Mouse (Mus musculus): Measurements from ENCODE around the gene Rnf217. TPM values are rescaled to one million over a fixed set of nuclear protein-coding genes. Genes with fewer than 3 reads are reported as not detected.

Rnf217 gene
- total and polyA plus RNA-seq, 3 experiments = not detected

GRCm38 (mm10) chr10:31539351-31539750, 69.6 kb downstream of the Rnf217 start:
- Histone ChIP-seq H3K79me2 (replicated peaks; ENCODE audit: control insufficient read depth, extremely low read depth, insufficient read depth, poor library complexity, severe bottlenecking) (no peaks in the 10 kb centered on the region), H3K4me3 (replicated peaks in 1 of 3; ENCODE audit: low read depth in 2 of 3, low read length in 2 of 3, poor library complexity in 1 of 3) (no peak overlapping the region), H3K27ac (ENCODE audit: insufficient read depth, low read depth) (no peak overlapping the region), H3K36me3 (replicated peaks in 1 of 2; ENCODE audit: control insufficient read depth in 1 of 2, insufficient read depth in 1 of 2, low read length in 1 of 2) (no peaks in the 10 kb centered on the region), H3K4me1 (ENCODE audit: control insufficient read depth in 1 of 2, insufficient read depth in 2 of 2) (no peaks in the 10 kb centered on the region), H3K9ac (ENCODE audit: insufficient read depth, low read depth) (no peak overlapping the region), H3K4me2 (ENCODE audit: insufficient read depth, low read depth, poor library complexity, severe bottlenecking) (no peak overlapping the region), H3K27me3 (replicated peaks) (no peaks in the 10 kb centered on the region), H3K9me3 (replicated peaks; ENCODE audit: low read length) (no peaks in the 10 kb centered on the region)
- dilution Hi-C loops (cut with MboI; ENCODE audit: extremely low pct_ligation_motif_present, extremely low pct_unique_long_range_greater_than_20kb, low sequenced_read_pairs) = no loop called here
- in situ Hi-C loops (cut with MboI; ENCODE audit: low pct_ligation_motif_present, low pct_unique_long_range_greater_than_20kb, low sequenced_read_pairs) = no loop called here
- no peak for DNase-seq (ENCODE audit: extremely low read depth)
- TF ChIP-seq SIN3A (IDR thresholded peaks at IDR 0.05; ENCODE audit: low read length) (no peak), JUND (conservative IDR thresholded peaks at IDR 0.05; ENCODE audit: low read depth, low read length) (no peak), ELF1 (IDR thresholded peaks at IDR 0.05; ENCODE audit: low read depth, low read length) (no peak), E2F4 (IDR thresholded peaks at IDR 0.05; ENCODE audit: insufficient replicate concordance, low read depth, low read length) (no peak), CHD1 (IDR thresholded peaks at IDR 0.05; ENCODE audit: low read depth, low read length) (no peak), SMC3 (IDR thresholded peaks at IDR 0.05; ENCODE audit: low read depth, low read length) (no peak), KAT2A (IDR thresholded peaks at IDR 0.05; ENCODE audit: insufficient replicate concordance, low read length) (no peak), RAD21 (IDR thresholded peaks at IDR 0.05; ENCODE audit: low read depth, low read length) (no peak), ZC3H11A (IDR thresholded peaks at IDR 0.05; ENCODE audit: low read depth, low read length) (no peak), ZMIZ1 (IDR thresholded peaks at IDR 0.05; ENCODE audit: low read depth, low read length) (no peak), MAZ (IDR thresholded peaks at IDR 0.05; ENCODE audit: low read depth, low read length) (no peak), NELFE (IDR thresholded peaks at IDR 0.05; ENCODE audit: low read depth, low read length) (no peak), GABPA (IDR thresholded peaks at IDR 0.05; ENCODE audit: insufficient replicate concordance, low read depth, low read length) (no peak), EP300 (IDR thresholded peaks at IDR 0.05; ENCODE audit: low read length) (no peak), ZNF384 (IDR thresholded peaks at IDR 0.05; ENCODE audit: low read depth, low read length) (no peak), RCOR1 (conservative IDR thresholded peaks at IDR 0.05; ENCODE audit: low read depth, low read length) (no peak), CTCF (conservative IDR thresholded peaks at IDR 0.05 in 1 of 2, IDR thresholded peaks at IDR 0.05 in 1 of 2; ENCODE audit: low read depth in 2 of 2, low read length in 2 of 2) (no peak), USF1 (IDR thresholded peaks at IDR 0.05; ENCODE audit: low read depth, low read length) (no peak)

GRCm38 (mm10) chr10:31538721-31539120, 70.3 kb downstream of the Rnf217 start:
- Histone ChIP-seq H3K36me3 (replicated peaks in 1 of 2; ENCODE audit: control insufficient read depth in 1 of 2, insufficient read depth in 1 of 2, low read length in 1 of 2) (no peaks in the 10 kb centered on the region), H3K4me1 (ENCODE audit: control insufficient read depth in 1 of 2, insufficient read depth in 2 of 2) (no peaks in the 10 kb centered on the region), H3K27ac (ENCODE audit: insufficient read depth, low read depth) (no peak overlapping the region), H3K4me2 (ENCODE audit: insufficient read depth, low read depth, poor library complexity, severe bottlenecking) (no peak overlapping the region), H3K4me3 (replicated peaks in 1 of 3; ENCODE audit: low read depth in 2 of 3, low read length in 2 of 3, poor library complexity in 1 of 3) (no peak overlapping the region), H3K9ac (ENCODE audit: insufficient read depth, low read depth) (no peak overlapping the region), H3K9me3 (replicated peaks; ENCODE audit: low read length) (no peaks in the 10 kb centered on the region), H3K27me3 (replicated peaks) (no peaks in the 10 kb centered on the region), H3K79me2 (replicated peaks; ENCODE audit: control insufficient read depth, extremely low read depth, insufficient read depth, poor library complexity, severe bottlenecking) (no peaks in the 10 kb centered on the region)
- TF ChIP-seq ETS1 (conservative IDR thresholded peaks at IDR 0.05; ENCODE audit: low read depth, low read length) = no peak
- no peak for TF ChIP-seq JUND (conservative IDR thresholded peaks at IDR 0.05; ENCODE audit: low read depth, low read length)
- no peak for TF ChIP-seq RCOR1 (conservative IDR thresholded peaks at IDR 0.05; ENCODE audit: low read depth, low read length)
- no peak for TF ChIP-seq POLR2AphosphoS2 (IDR thresholded peaks at IDR 0.05; ENCODE audit: low read depth, low read length)
- TF ChIP-seq KAT2A (IDR thresholded peaks at IDR 0.05; ENCODE audit: insufficient replicate concordance, low read length) = no peak
- no peak for TF ChIP-seq RAD21 (IDR thresholded peaks at IDR 0.05; ENCODE audit: low read depth, low read length)
- TF ChIP-seq USF2 (conservative IDR thresholded peaks at IDR 0.05; ENCODE audit: low read depth, low read length) = no peak
- TF ChIP-seq POLR2A (IDR thresholded peaks at IDR 0.05; ENCODE audit: low read depth, low read length) = no peak
- no peak for TF ChIP-seq MAX (IDR thresholded peaks at IDR 0.05; ENCODE audit: low read length)
- TF ChIP-seq ZMIZ1 (IDR thresholded peaks at IDR 0.05; ENCODE audit: low read depth, low read length) = no peak
- in situ Hi-C loops (cut with MboI; ENCODE audit: low pct_ligation_motif_present, low pct_unique_long_range_greater_than_20kb, low sequenced_read_pairs) = no loop called here
- no peak for DNase-seq (ENCODE audit: extremely low read depth)
- dilution Hi-C loops (cut with MboI; ENCODE audit: extremely low pct_ligation_motif_present, extremely low pct_unique_long_range_greater_than_20kb, low sequenced_read_pairs) = no loop called here
